Mouse (Mus musculus) thymus, postnatal 25 days (tissue): ENCODE data around the gene Clasrp.
"Not testable (repeated sequence)": the region's sequence is repeated elsewhere in the genome, so short reads cannot be mapped to it uniquely, and the experiment has no call there.

Experiments used
- DNase-seq: peaks from one replicate; pipeline ENCODE4 v3.0.0; 2022

Clasrp gene

DNA sequence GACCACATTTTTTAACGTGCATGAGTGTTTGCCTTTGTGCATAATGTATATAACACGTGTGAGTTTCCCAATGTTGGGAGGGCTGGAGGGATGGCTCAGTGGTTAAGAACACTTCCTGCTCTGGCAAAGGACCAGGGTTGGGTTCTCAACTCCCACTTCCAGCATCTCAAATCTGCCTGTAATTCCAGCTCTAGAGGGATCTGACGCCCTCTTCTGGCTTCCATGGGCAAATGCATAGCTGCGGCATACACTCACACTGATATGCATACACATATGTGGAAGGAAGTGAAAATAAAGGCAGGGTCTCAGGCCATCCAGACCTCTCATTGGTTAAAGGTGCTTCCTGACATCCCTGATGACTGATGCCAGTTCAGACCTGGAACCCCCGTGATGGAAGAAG, 3.0 kb upstream of the Clasrp start:
- DNase-seq, result no peak

DNA sequence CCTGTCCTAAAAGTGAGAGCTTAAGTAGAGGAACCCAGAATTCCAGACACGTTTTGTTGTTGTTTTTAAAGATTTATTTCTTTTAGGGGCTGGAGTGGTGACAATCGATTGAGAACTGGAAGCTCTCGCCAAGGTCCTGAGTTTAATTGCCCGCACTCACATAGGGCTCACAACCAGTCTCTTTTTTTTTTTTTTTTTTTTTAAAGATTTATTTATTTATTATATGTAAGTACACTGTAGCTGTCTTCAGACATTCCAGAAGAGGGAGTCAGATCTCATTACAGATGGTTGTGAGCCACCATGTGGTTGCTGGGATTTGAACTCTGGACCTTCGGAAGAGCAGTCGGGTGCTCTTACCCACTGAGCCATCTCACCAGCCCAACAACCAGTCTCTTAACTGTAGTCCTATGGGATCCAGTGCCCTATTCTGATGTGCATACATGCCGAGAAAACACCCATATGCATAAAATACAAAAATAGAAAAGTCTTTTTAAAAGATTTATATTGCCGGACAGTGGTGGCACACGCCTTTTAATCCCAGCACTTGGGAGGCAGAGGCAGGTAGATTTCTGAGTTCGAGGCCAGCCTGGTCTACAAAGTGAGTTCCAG, 424 bp upstream of the Clasrp start:
- DNase-seq, result not testable (repeated sequence)

DNA sequence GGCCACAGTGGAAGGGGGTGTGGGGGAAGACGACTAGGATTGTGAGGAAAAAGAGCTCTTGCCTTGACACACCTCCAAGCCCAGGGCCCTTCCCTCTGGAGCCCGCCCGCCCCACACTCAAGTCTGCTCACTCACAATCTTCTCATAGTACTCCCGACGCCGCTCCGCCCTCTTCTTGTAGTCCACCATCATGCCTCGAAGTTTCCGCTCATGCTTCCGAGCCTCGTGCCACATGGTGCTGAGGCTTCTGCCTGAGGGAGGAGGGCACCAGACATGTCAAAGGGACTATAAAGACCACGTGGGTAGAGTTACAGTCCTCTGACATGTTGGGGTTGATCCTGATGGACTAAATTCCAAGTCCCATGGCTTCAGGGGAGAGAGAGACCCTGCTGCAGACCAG, 1.2 kb downstream of the Clasrp start:
- no peak for DNase-seq

DNA sequence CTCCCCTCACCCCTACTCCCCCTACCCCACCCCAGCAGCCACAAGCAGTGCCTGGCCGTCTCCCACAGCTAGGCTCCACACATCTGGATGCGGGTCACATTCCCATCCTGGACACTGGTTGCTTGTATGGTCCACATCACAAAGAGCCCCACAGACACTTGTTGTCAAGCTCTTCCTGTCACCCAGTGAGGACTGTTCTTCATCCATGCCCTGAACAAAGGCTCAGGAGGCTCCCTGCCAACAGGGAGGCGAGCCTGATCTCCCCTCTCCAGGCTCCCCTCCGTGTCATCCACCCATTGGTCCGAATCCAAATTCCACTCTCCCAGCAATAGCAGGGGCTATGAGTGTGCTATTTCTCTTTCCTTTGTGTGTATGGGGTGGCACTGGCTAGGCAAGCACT, 3.7 kb downstream of the Clasrp start:
- DNase-seq, result no peak

DNA sequence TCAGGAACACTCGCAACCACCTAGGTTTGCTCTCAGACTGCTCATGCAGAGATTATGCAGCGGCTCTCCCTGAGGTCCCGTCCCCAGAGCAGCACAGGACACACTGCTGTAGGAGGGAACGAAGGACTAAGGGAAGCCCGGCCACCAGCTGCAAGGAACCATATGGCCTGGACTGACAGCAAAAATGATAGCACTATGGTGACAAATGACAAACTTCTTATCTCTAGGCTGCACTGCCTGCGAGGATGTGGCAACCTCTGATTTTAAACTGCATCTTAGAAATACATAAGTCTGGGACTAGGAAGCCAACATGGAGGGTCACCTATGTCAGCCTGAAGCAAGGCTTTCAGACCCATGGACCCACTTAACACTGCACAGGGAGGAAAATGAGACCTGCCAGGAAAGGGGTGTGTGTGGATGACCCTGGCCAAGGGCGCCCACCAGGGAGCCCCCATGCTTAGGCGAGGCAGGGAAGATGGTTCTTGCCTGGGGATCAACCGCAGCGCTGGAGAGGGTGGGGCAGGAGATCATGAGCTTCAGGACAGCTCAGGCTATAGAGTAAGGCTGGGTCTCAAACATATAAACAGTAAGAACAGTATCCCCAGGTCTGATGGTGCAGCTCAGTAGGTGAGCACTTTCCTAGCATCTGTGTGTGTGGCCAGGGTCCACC, 11.1 kb downstream of the Clasrp start:
- DNase-seq, result no peak

DNA sequence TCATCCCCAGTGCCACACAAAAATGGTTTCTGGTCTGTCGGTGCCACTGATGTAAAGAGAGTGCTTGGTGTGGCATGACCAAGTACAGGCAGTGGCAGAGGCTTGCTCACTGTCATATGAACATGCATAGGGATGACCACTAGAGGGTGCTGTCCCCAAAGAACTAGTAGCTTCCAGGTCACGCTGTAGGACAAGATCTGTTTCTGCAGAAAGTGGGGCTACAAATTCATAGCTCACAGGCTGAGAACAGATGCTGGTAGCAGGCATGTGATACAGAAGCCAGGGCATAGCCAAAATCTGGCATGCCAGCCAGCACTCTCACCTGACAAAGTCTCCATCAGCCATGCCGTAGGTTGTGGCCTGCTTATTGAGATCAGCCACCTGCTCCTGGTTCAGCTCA, 14.4 kb downstream of the Clasrp start:
- peak; percentile 70 for DNase-seq

DNA sequence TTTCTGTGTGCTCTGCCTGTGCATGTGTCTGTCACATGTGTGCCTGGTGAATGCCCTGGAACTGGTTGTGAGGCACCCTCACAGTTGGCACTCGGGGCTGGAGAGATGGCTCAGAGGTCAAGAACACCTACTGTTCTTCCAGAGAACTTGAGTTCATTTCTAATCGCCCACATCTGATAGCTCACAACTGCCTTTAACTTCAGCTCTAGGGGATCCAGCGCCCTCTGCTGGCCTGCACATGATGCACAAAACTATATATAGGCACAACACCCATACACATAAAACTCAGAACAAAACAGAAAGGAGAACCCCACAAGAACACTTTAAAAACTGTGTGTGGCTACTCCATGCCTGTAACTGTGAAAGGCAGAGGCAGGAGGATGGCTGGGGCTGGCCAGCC, 15.1 kb downstream of the Clasrp start:
- DNase-seq, result peak; percentile 60

DNA sequence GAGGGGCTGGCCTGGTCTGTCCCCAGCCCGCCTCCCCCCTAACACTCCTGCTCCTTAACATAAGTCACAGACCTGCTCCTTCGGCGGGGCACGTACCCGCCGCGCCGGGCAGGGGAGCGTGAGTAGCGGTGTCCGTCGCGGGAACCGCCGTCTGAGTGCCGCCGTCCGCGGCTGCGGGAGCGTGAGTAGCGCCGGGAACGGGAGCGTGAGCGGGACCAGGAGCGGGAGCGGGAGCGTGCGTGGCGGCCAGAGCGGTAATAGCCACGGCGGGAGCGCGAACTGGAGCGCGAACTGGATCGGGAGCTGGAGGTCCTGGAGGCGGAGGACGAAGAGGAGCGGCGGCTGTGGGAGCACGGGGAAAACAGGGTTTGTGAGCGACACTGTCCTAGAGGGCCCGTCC, 18.0 kb downstream of the Clasrp start:
- DNase-seq, result no peak

DNA sequence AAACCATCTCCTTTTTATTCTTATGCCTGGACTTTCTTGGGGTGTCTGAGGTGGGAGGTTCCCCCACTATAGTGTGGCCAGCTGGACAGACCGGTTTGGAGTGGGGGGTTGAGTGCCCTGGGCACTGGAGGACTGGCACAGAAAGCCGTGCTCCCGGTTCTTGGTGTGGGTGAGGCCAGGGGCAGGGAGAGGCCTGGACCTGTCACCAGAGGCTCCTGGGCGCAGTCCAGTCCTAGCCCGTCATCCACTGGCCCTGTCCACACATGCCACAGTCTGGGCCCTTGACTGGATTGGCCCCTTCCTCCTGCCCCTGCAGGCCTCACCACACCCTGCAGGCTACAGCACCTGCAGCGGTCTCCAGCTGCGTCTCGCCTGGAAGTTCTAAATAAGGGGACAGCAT, 23.7 kb downstream of the Clasrp start:
- DNase-seq, result no peak

DNA sequence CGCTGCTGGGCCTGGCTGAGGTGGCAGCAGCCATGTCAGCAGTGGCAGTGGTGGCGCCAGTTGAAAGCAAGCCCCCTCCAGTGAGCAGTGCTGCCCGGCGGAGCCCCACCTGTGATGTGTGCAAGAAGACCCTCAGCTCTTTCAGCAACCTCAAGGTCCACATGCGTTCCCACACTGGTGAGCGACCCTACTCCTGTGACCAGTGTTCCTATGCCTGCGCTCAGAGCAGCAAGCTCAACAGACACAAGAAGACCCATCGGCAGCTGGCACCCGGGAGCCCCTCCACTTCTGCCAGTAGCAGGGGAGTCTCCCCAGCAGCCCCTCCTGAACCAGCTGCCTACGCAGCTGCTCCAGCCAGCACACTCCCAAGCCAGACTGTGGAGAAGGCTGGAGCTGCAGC, 24.5 kb downstream of the Clasrp start:
- no peak for DNase-seq

DNA sequence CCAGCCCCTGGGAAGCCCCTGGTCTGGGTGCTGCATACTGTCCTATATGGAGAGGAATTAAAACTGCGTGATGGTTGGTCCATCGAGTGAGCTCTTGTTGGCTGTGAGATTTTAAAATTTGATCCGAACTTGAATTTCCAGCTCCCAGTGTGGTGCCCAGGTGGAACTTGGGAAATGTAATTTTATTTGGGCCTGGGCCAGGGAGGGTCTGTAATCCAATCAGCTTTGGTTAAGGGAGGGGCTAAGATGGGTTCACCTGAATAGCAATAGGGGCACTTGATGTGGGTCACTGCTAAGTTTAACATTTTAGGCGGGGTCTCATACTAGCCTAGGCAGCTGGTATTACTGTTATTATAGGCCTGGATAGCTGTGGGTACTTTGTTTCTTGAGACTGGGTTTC, 25.9 kb downstream of the Clasrp start:
- no peak for DNase-seq

DNA sequence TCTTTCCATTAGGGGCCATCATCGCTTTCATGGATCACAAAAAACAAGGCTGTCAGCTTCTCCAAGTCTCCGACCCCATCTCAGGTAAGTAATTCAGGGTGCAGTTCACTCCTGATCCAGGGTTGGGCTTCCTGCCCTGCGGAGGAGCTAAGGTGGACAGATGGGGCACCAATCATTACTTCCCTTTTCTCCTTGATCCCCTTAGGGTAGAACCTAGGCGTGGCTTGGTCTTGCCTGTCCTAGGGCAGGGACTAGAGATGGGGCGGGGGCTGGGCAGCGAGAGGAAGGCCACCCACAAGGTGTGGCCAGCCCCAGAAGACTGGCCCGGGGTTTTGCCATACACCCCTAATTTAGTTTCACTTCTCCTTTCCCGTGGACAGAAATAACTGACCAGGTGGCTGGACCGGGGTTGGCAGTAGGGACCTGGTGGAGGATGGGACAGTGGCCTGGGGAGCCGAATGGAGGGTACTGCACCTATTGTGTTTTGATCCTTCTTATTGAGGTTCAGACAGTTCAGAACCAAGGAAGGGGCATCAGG, 26.3 kb downstream of the Clasrp start:
- no peak for DNase-seq

DNA sequence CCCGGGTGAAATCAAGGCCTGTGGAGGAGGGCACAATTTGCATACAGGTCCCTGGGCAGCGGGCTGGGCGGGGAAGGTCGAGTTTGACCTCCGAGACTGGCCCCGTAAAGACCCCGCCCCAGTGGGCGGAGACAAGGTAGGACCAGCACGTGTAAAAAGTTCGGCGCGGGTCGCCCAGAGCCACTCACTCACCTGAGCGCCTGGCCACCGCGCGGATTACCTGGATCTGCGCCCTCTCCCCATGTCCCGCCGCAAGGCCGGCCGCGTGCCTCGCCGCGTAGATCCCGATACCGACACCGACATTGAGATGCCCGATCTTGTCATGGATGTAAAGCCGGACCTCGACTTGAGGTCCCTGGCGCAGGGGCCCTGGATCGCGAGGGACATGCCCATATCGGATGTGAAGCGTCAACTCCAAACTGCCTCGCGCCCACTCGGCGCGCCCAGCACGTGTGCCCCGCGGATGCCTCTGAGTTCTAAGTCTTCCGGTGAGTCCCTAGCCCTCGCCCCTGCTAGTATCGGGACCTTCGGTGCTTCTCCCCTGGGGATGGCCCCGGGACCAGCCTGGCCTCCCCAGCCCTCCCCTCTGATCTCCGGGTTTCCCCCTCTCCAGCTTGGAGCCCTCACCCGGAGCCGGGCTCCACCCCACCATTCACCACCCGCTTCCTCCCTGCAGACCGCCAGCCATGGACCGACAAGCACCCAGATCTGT, 27.0 kb downstream of the Clasrp start, which contains the start of the genes Zfp296 and Gemin7:
Zfp296 (plus strand) TSS at position 147 of the 712 bp plus-strand sequence.
Gemin7 (minus strand) TSS at position 455 of the 712 bp plus-strand sequence.
- DNase-seq, result peak; percentile 19

DNA sequence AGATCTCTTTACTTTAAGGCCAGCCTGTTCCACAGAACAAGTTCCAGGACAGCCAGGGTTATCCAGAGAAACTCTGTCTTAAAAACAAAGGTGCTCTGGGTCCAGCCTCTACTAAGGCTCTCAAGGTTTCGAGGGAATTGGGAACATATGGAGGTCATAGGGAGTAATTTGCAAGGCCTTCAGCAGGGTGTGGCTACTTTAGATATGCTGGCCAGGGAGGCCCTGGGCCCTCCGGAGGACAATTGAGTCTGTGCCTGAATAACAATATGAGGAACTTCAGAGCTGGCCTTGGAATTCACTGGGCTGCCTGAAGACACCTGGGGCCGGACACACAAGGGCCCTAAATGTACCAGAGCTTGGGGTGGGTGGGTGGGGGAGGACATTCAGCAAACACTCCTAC, 28.7 kb downstream of the Clasrp start:
- no peak for DNase-seq

DNA sequence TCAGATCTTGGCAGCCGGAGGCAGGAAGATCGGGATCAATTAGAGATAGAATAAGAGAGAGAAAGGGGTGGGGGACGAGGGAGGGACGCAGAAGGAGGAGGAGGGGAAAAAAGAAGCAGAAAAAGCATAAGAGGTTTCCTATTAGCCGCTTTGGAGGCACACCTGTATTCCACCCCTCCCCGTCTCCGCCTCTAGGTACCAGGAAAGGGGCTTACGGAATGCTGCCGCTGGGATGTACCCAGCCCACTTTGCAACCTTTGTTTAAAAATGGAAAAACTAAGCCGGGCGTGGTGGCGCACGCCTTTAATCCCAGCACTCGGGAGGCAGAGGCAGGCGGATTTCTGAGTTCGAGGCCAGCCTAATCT, 30.5 kb downstream of the Clasrp start:
- no peak for DNase-seq

DNA sequence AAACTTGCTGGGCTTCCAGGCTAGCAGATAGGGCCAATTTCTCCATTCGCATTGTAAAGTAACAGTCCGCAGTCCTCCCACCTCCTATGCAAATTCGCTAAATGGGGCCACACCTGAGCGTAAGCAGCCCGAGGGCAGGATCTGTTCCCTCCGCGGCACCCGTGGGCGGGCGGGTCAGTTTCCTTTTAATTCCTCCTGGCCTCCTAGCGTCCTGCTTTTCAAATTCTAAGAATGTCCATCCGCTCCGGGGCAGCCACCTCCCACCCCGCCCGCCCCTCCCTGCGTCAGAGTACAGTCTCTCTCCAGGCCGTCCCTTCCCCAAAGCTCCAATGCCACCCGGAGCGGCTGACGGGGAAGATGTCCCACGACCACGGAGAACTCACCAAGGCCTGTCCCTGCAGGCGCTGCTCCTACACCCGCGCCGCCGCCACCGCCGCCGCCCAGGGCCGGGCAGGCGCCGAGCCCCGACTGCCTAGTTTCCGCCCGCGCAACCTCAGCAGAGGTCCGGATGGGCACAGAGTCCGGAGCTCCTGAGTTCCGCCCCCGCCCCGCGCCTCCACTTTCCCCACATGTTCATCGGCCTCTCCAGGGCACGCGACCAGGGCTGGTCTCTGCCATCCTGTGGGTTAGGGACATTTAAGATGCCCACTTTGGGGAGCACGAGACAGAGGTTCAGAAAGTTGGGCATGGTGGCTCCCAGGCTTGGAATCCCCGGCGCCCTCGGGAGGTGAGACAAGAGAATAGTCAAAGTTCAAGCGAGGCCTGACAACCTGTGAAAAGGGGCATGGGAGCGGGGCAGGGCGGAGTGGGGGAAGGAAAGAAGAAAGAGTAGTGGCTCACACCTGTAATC, 31.1 kb downstream of the Clasrp start:
- DNase-seq, result peak; percentile 86

DNA sequence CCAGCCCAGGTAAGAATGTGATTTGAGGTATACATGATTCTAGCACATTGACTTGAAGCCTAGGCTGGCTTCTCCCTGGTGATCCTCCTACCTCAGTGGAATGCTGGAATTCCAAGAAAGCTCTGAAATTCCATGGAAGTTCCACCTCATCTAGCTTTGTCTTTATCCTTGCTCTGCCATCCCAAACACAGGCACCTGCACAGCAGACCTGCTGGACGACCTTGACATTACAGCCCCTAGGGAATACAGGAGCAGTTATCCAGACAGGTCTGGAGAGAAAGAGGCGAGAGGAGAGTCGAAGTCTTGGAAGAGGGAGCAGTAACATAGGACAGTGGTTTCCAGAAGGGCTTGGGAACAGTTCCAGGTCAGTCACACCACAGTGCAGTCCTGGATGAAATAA, 34.6 kb downstream of the Clasrp start:
- DNase-seq, result no peak

DNA sequence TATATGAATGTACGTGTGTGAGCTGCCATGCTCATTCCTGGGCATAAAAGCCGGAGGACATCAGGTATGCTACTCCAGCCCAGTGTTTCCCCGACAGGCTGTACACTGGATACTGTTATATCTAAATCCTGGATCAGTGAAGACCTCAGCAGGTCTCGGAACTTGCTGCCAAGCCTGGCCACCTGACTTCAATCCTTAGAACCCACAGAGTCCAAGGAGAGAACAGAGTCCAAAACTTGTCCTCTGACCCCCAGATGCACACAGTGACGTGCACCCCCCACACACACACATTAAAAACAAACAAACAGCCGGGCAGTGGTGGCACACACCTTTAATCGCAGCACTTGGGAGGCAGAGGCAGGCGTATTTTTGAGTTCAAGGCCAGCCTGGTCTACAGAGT, 36.9 kb downstream of the Clasrp start:
- DNase-seq, result no peak

DNA sequence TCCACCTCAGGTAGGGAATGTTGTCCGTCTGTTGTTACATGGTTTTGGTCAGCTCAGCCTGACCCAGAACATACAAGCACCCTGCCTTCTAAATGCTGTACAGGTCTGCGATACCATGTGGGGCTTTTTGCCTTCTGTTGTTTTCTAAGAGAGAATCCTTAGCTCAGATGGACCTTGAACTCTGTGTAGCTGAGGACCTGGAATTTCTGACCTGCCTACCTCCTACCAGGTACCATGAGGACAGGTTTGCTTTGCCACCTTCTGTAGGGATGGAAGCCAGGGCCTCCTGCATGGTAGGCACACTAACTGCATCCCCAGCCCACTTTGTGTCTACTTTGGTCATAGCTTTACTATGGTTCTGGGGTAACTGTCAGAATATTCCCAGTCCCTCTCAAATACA, 38.5 kb downstream of the Clasrp start:
- no peak for DNase-seq

DNA sequence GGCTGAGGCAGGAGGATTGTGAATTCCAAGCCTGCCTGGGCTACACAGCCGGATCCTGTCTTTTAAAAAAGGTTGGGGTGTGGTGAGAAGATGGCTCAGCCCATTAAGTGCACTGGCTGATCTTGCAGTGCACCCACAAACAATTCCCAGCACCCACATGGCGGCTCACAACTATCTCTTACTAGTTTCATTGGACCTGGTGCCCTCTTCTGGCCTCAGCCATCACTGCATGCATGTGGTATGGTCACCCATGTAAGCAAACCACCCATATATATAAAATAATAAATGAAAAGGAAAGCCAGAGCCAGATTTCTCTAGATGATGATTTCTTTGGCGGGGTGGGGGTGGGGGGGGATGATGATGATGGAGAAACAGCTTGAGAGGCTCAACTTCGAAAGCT, 39.8 kb downstream of the Clasrp start:
- peak; percentile 22 for DNase-seq

DNA sequence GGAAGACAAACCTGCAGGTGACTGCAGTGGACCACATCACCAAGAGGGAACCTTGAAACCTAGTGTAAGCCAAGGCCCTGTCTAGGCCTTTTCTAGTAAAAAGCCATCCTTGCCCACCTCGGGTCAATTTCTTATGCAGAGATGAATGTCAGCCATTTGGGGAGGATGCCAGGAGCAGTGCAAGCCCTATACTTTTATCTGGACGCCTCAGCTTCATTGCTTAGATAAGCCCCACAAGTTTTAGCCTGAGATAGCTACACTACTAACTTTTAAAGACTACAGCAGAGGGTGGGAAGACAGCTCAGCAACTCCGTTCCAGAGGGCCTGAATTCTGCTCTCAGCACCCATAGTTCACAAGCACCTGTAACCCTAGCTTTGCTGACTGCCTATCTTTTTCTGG, 40.4 kb downstream of the Clasrp start:
- DNase-seq, result no peak

DNA sequence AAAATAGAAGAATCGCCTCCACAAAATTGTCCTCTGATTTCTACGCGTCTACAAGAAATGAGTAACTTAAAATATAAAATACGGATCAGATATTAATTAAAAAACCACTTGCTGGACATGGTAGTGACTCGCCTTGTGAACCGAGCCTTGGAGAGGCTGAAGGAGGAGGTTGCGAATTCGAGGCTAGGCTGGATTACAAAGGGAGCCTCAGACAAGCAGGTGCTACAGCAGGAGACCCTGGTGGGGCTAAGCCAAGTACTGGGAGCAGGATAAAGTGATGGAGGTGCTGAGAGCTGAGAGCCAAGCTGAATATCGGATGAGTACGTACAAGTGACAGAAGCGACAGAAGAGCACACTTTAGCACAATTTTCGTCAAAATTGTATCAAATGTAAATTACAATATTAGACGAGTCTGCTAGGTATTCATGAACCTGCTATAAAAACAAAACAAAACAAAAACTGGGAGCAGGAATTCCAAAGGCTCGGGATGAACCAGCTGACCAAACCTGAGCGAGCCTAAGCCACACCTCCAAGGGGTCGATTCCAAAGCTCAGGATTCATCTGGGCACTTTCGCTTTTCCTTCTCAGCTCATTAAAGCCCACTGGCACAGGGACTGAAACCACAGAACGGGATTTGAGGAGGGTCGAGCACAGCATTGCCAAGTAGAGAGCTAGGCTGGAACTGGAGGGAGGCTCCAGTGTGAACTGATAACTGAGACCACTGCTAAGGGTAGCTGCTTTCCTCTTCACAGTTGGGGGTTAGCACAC, 41.5 kb downstream of the Clasrp start, which contains the start of gene Ppp1r37:
Ppp1r37 (minus strand) TSS at position 434 of the 768 bp plus-strand sequence.
- no peak for DNase-seq
